Mouse (Mus musculus): ENCODE data around the gene Zscan4d. TPM values are rescaled to one million over a fixed set of nuclear protein-coding genes. Genes with fewer than 3 reads are reported as not detected.
"Not testable (repeated sequence)": the region's sequence is repeated elsewhere in the genome, so short reads cannot be mapped to it uniquely, and the experiment has no call there.

Gene Zscan4d
- polyA plus RNA-seq (2016; fragmentation: Nextera tagmentation; extraction: Ambion mirVana), result not detected in 2 replicates

DNA sequence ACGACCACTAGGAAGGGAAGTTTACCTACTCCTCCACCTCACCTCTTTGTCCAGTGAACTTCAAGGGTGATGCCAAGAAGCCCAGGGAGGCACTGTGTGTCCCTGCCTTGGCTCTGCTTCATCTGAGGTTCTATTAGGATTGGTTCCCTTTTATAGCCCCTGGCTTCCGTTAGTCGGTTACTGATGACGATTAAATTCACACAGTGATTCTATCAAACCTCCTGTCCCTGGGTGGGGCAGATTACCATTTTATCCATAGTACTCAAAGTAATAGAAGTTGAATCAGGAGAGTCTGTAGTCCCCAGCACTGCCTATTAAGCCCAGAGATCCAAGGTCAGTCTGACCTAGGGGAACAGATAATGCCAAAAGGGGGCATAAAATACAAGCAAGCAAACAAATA lies at the start of gene Zscan4d:
TSS of gene Zscan4d (minus strand) at position 101 of the 400 bp plus-strand sequence.
- not testable (repeated sequence) for H3K4me1 ChIP-seq (replicated peaks); H3K4me3 ChIP-seq; H3K36me3 ChIP-seq; H3K4me2 ChIP-seq; ATAC-seq (ENCODE audit: insufficient number of reproducible peaks, low FRiP score); H3K27ac ChIP-seq (ENCODE audit: poor library complexity, severe bottlenecking); H3K9ac ChIP-seq; H3K27me3 ChIP-seq (replicated peaks)
- 74% methylated on average over 4 of the region's 4 CpGs for WGBS
- H3K9me3 ChIP-seq (replicated peaks), result peaks cover 12% of the 10 kb centered on the region; the same call in 1 of the 2 replicates

DNA sequence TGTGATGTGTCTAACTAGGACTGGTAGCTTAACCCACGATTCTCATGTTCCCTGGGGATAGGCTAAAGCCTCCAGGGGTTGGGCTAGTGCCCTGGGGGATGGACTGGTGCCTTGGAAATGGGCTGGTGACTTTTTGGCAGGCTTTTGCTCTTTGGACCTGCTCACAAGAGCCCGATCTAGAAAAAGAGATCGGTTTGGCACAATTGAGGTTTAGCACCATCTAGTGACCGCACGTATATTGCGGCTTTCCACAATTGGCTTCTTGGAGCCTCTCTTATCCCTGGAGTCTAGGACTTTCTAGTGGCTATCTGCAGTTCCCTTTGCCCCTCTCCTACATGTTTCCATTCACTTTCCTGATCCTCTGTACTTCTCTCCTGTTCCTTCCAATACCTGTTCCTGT lies 7.9 kb downstream of the Zscan4d start:
- not testable (repeated sequence) for H3K9me3 ChIP-seq (replicated peaks); H3K36me3 ChIP-seq; H3K4me3 ChIP-seq; H3K4me2 ChIP-seq; H3K27ac ChIP-seq (ENCODE audit: poor library complexity, severe bottlenecking); ATAC-seq (ENCODE audit: insufficient number of reproducible peaks, low FRiP score); H3K9ac ChIP-seq; H3K27me3 ChIP-seq (replicated peaks); H3K4me1 ChIP-seq (replicated peaks)
- 29% methylated on average over 6 of the region's 6 CpGs for WGBS

Other genes starting within 250 kb of the Zscan4d start
- gene Zscan4c, start 160.4 kb downstream of the Zscan4d start, polyA plus RNA-seq (2016; fragmentation: Nextera tagmentation; extraction: Ambion mirVana), result not detected in 2 replicates
- gene Zscan4-ps1, start 96.5 kb downstream of the Zscan4d start, polyA plus RNA-seq (2016; fragmentation: Nextera tagmentation; extraction: Ambion mirVana), result not detected in 2 replicates
- not detected in 2 replicates for gene Zscan4e, start 144.5 kb upstream of the Zscan4d start, polyA plus RNA-seq (2016; fragmentation: Nextera tagmentation; extraction: Ambion mirVana)
- gene Zscan4f, start 231.8 kb upstream of the Zscan4d start, polyA plus RNA-seq (2016; fragmentation: Nextera tagmentation; extraction: Ambion mirVana), result not detected in 2 replicates

Measured in heart, embryonic 12.5 days (tissue).